Mouse (Mus musculus) Patski (cell line): ENCODE data around the gene Prpf3. TPM values are rescaled to one million over a fixed set of nuclear protein-coding genes. Genes with fewer than 3 reads are reported as not detected.
A peak's percentile ranks its signal among the peaks of the same experiment; 100 is the strongest.
"Not testable (repeated sequence)": the region's sequence is repeated elsewhere in the genome, so short reads cannot be mapped to it uniquely, and the experiment has no call there.

Source experiments
- ATAC-seq: fragments of 100-300 bp; one replicate; pipeline ENCODE4 v1.8.0; 2021
- CTCF ChIA-PET: fragments of 350-600 bp; sonication (Branson Sonifier 250); formaldehyde crosslinking; loops from one replicate; lab custom pipeline; 2022; ENCODE audit warnings: inconsistent platforms; lab: Charles Lee
- POLR2A ChIA-PET: fragments of 350-600 bp; sonication (Branson Sonifier 250); formaldehyde crosslinking; loops from one replicate; lab custom pipeline; 2022; ENCODE audit warnings: antibody characterized with exemption, inconsistent platforms; lab: Charles Lee
- DNase-seq: peaks from one replicate; pipeline ENCODE4 v3.0.0-alpha.2; 2011; ENCODE audit warnings: low read depth, low spot score
- H3K27me3 ChIP-seq: fragments of 371-371 bp; one replicate; pipeline ENCODE4 v1.5.1; 2021
- CTCF ChIP-seq: fragments of 100-300 bp; IDR thresholded peaks from one replicate; pipeline ENCODE4 v1.5.1; 2021
- in situ Hi-C: fragments of 300-500 bp; cut with MboI; formaldehyde crosslinking; loops from 3 replicates; pipeline ENCODE4 v1.11.1; 2018; ENCODE audit warnings: low pct_unique_long_range_greater_than_20kb, mixed read lengths
- polyA plus RNA-seq: library from polyadenylated mRNA; unstranded; gene quantifications from one replicate; pipeline ENCODE4 v1.2.3, GENCODE M21; 2021

Gene Prpf3
- polyA plus RNA-seq: 48.9 TPM

DNA sequence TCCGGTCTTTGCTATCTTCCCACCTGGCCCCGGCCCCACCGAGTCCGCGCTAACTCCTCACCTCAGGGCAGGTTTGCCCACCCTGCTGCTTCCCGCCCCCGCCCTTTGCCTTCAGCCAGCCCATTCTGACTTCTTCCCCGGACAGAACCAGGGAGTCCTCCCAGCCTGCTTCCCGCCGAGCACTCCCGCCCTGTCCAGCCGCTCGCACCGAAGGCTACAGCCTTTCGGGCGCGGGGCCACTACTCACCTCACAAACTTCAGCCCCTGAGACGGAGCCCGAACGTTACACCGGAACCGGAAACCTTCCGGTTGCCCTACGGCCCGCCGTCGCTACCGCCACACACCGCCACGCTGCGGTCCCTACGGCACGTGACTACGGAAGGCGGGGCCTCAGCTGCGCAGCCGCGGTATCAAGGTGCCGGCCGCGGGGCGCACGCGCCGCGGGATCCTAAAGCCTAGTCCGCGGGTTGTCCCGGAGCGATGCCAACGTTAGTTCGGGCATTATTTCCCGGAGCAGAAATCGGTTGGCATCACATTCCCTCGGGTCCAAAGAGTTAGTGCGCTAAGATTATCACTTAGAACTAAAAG is at the start of gene Prpf3:
Prpf3 (minus strand) TSS at position 384 of the 588 bp plus-strand sequence.
- in situ Hi-C loops: no loop called here
- DNase-seq: peak; percentile 82
- no peak for TF ChIP-seq CTCF
- H3K27me3 ChIP-seq: no peaks in the 10 kb centered on the region
- ChIA-PET POLR2A (interaction anchor here (0.7 to 1.8 kb wide), 4 partner anchors 13 to 406 kb away, joined by 3 to 5 read pairs (median 4); no protein-coding TSS in a partner anchor), CTCF (interaction anchor here (1.3 kb wide), 1 partner anchor 108 kb away, joined by 6 read pairs; no protein-coding TSS in a partner anchor)
- peak; percentile 80 for ATAC-seq

DNA sequence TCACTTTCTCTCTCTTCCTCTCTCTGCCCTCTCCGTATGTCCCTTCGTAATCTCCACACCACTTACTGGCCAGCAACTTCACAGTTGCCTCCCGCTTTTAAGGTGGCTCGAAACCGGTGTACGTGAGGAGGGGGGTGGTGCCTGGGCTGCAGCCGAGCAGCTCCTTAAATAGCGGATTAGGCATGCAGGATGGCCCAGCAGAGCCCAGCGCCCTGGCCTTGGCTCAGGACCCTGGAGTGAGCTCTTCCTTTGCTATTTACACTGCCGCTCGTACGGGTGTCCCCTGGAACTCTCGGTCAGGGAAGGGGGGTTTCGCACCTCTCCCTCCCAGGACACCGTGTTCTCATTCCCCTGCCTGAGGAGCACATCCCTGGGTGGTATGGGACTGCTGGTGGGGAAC is 48.9 kb upstream of the Prpf3 start, which contains the start of gene Car14:
Car14 (minus strand) TSS at position 124 of the 400 bp plus-strand sequence.
- no peaks in the 10 kb centered on the region for H3K27me3 ChIP-seq
- no peak for TF ChIP-seq CTCF
- in situ Hi-C loops: no loop called here
- POLR2A ChIA-PET: interaction anchor here (3.8 kb wide), 1 partner anchor 11 kb away, joined by 16 read pairs; the partner anchor contains the start of gene Aph1a
- DNase-seq: no peak
- CTCF ChIA-PET: interaction anchor here (3.7 to 6.0 kb wide), 2 partner anchors 15 to 22 kb away, joined by 22 to 46 read pairs; partner anchors contain the start of gene Ciart
- no peak for ATAC-seq

DNA sequence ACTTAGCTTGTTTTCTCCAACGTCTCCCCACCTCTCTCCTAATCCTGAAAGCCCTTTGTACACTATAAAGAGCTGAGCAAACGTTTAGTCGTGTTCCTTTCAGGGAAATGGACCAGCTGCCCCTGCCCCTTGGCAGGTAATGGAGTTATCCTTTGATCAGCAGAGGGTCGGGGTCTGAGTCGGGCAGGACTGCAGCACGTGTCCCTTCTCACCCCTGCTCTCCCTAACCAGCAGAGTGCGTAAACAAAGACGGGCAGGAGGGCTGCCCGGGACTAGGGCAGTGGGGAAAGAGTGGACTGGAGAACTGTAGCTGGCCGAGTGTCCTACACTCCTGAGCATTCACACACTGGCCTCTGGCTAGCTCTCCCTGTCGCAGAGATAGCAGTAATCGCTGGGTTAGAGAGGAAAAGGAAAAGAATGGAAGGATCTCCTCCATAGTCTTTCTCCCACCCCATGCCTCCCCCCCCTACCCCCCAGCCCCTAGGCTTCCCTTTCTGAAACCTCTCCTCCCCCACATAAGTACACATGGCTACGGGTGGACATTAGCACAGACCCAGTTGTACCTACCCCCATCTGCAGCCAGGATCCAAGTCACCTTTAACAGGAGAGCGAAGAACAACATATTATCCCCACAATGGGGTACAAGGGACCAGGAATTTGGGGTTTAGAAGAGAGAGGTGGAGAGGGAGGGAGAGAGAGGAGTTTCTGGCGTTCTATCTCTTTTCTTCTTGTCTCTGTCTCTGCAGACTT is 48.2 kb upstream of the Prpf3 start:
- H3K27me3 ChIP-seq: no peaks in the 10 kb centered on the region
- ATAC-seq: no peak
- no peak for DNase-seq
- ChIA-PET CTCF (interaction anchor here (1.4 to 6.0 kb wide), 2 partner anchors 12 to 21 kb away, joined by 5 to 46 read pairs; partner anchors contain the start of gene Ciart), POLR2A (interaction anchor here (1.0 to 3.8 kb wide), 2 partner anchors 10 to 22 kb away, joined by 3 to 16 read pairs; partner anchors contain the start of genes Aph1a and Ciart)
- no peak for TF ChIP-seq CTCF
- in situ Hi-C loops: no loop called here

DNA sequence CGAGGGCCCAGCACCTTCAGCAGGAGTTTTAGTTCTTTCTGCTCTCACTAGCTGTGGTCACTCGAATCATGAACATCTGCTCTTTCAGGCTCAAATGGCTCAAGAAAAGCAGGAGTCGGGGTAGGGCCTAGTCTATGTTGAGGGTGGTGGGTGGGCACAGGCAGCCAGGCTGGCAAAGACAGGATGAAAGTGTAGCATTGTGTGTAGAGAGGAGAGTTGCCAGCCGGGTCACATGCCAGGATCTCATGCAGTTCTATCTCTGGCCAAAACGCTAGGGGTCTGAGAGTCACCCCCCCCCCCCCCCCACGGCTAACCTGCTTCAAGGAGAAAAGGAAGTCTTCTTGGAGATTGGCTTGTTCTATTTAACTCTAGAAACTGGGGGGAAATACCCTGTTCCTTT is 47.0 kb upstream of the Prpf3 start:
- ATAC-seq: no peak
- no peak for DNase-seq
- in situ Hi-C loops: no loop called here
- no peaks in the 10 kb centered on the region for H3K27me3 ChIP-seq
- CTCF ChIA-PET: interaction anchor here (1.4 to 6.0 kb wide), 2 partner anchors 14 to 20 kb away, joined by 5 to 46 read pairs; partner anchors contain the start of gene Ciart
- no peak for TF ChIP-seq CTCF
- POLR2A ChIA-PET: interaction anchor here (0.7 kb wide), 1 partner anchor 48 kb away, joined by 7 read pairs; no protein-coding TSS in a partner anchor

DNA sequence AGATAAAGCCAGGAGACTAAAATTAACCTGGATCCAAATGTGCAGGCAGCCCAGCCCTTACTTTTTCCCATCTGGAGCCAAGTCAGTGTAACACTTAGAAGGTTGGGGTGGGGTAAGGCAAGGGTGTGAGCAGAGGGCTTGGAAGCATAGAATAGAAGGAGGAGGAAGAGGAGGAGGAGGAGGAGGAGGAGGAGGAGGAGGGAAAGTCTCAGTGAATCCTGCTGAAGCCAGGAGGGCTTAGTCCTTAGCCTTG is 46.6 kb upstream of the Prpf3 start:
- in situ Hi-C loops: no loop called here
- ATAC-seq (no peak), DNase-seq (no peak)
- ChIA-PET CTCF (no interaction called here), POLR2A (no interaction called here)
- no peaks in the 10 kb centered on the region for H3K27me3 ChIP-seq
- no peak for TF ChIP-seq CTCF

DNA sequence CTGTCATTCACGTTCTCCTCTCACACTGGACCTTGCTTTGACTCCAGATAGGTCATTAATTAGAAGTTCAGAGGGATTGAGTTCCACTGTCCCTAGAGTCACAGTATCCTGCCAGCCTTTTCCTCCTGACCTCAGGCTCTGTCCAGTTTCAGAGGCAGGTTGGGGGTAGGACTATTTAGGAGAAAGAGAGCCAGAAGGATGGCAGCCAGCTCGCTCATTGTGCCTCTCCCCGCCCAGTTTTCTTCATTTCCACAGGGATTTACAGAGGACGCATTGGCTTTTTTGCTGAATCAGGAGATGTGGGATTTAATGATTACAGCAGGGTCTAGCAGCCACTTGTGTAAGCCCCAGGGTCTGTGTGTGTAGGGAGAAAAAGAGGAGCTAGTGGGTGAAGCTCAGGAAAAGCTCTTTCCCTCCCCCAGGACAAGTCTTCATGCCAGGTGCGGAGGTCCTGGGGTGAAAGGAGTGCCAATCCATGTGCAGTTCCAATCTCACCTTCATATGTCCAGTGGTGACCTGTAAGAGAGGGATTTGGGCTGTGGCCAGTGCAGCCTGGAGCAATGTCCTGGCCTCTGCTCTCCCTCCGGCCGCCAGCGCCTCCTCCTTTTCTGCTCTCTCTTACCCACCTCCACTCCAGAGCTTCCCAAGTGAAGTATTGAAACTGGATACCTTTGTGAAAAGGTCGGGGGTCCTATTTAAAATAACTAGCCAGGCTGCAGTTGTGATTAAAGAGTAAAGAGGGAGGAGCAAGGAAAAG is 46.1 kb upstream of the Prpf3 start:
- no peaks in the 10 kb centered on the region for H3K27me3 ChIP-seq
- in situ Hi-C loops: no loop called here
- ATAC-seq: no peak
- TF ChIP-seq CTCF: no peak
- ChIA-PET CTCF (interaction anchor here (0.9 to 1.2 kb wide), 3 partner anchors 9 to 33 kb away, joined by 3 to 4 read pairs (median 4); no protein-coding TSS in a partner anchor), POLR2A (interaction anchor here (2.3 kb wide), 1 partner anchor 19 kb away, joined by 4 read pairs; the partner anchor contains the start of gene Ciart)
- no peak for DNase-seq

DNA sequence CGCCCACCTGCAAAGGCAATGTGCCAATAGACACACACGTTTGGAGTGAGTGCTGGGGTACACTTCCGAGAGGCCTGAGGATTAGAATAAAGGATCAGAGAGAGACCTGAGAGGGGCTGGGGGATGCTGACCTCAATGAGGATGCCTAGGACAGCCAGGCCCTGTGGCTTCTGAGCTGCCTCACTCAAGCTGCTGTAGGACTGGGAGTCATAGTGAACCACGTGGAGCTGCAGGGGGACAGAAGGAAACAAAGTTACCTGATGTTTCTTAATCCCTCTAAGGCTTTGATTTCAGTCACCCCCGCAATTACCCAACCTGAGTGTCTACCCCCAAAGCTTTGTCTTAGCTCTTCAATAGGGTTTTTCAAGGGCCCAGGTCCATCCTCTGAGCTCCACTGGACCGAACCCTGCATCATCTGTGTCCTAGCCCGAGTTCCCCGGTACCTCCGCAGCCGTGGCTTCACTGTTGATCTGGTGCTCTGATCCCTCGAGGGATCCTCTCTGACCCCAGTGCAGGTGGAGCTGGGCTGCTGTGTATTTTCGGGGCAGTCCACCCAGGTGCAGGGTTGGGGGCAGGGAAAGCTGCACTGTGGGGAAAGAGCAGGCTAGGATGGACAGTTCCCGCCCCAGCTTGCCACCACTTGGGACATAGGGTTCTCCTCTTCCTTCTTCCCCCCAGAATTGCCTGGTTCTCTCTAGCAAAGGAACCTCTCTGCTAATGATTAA is 44.3 kb upstream of the Prpf3 start:
- DNase-seq: no peak
- no peaks in the 10 kb centered on the region for H3K27me3 ChIP-seq
- no peak for ATAC-seq
- ChIA-PET CTCF (interaction anchor here (1.0 to 1.4 kb wide), 4 partner anchors 12 to 362 kb away, joined by 3 to 5 read pairs (median 4); partner anchors contain the start of gene Ciart), POLR2A (interaction anchor here (0.6 to 2.3 kb wide), 3 partner anchors 17 to 158 kb away, joined by 3 to 4 read pairs (median 4); partner anchors contain the start of genes Ciart and Vps45)
- TF ChIP-seq CTCF: no peak
- in situ Hi-C loops: no loop called here

DNA sequence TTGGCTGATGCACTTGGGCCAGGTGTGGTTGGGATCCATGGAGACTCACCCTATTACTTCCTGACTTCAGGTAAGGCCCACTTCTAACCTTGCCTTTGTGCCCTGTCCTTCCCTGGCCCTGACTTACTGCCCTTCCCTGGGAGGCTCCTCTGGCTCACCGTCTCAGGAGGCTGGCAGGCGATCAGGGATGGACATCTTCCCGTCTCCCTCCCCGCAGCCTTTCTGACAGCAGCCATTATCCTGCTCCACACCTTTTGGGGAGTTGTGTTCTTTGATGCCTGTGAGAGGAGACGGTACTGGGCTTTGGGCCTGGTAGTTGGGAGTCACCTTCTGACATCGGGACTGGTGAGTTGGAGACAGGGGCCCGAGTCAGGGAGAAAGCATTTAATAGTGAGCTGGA is 39.8 kb upstream of the Prpf3 start:
- DNase-seq, in situ Hi-C loops, CTCF ChIA-PET, ATAC-seq, H3K27me3 ChIP-seq: not testable (repeated sequence)
- POLR2A ChIA-PET: interaction anchor here (0.7 kb wide), 1 partner anchor 10 kb away, joined by 3 read pairs; no protein-coding TSS in a partner anchor
